Mouse (Mus musculus): ENCODE measurements around the gene Mei1.

GRCm38 (mm10) chr15:82165332-82166239 lies 95.8 kb downstream of the Mei1 start:
- TF ChIP-seq EP300 (IDR thresholded peaks at IDR 0.05; ENCODE audit: insufficient read depth, low read depth, low read length) (no peak), POLR2A (IDR thresholded peaks at IDR 0.05; ENCODE audit: insufficient read depth, low read length) (no peak), CTCF (IDR thresholded peaks at IDR 0.05; ENCODE audit: low read depth, low read length) (peak; percentile 87)
